Mouse (Mus musculus) heart, adult 2 months (tissue): ENCODE data around the gene Vsig10.

Source experiments
- CTCF ChIP-seq: fragments of 200-600 bp; IDR thresholded peaks from 2 replicates; pipeline ENCODE4 v1.8.1; 2022; ENCODE audit warnings: antibody characterized with exemption, mild to moderate bottlenecking, moderate library complexity
- EP300 ChIP-seq: fragments of 200-500 bp; IDR thresholded peaks from 2 replicates; pipeline ENCODE4 v1.6.1; 2011; ENCODE audit warnings: low read depth, low read length, control low read depth; ENCODE audit not compliant: insufficient read depth
- POLR2A ChIP-seq: fragments of 200-500 bp; IDR thresholded peaks from 2 replicates; pipeline ENCODE4 v1.6.1; 2011; ENCODE audit warnings: mild to moderate bottlenecking, low read depth, low read length, control low read depth; ENCODE audit not compliant: insufficient read depth

GRCm38 (mm10) chr5:117388877-117389276, 70.0 kb downstream of the Vsig10 start, which contains the start of gene Rfc5:
- no peak for TF ChIP-seq CTCF
- TF ChIP-seq POLR2A, result peak; percentile 41; the same call in 1 of the 2 replicates
- TF ChIP-seq EP300, result no peak
